Mouse (Mus musculus) brain, embryonic 14.5 days (tissue): ENCODE data around the gene Rtn4r. TPM values are rescaled to one million over a fixed set of nuclear protein-coding genes. Genes with fewer than 3 reads are reported as not detected.

Source experiments
- DNase-seq: peaks from one replicate; pipeline ENCODE4 v3.0.0-alpha.2; 2011; ENCODE audit warnings: low read depth
- CTCF ChIP-seq: fragments of 200-500 bp; IDR thresholded peaks from 2 replicates; pipeline ENCODE4 v1.5.1; 2012; ENCODE audit warnings: inconsistent platforms, mild to moderate bottlenecking, moderate library complexity, borderline replicate concordance; ENCODE audit not compliant: insufficient read depth, insufficient read length; ENCODE audit errors: extremely low read depth
- POLR2A ChIP-seq: fragments of 200-500 bp; IDR thresholded peaks from 2 replicates; pipeline ENCODE4 v1.6.1; 2012; ENCODE audit warnings: mild to moderate bottlenecking, inconsistent platforms, borderline replicate concordance; ENCODE audit not compliant: poor library complexity, insufficient read depth, insufficient read length, severe bottlenecking; ENCODE audit errors: extremely low read depth
- polyA plus RNA-seq: library from polyadenylated mRNA; depleted of rRNA; stranded (reverse); fragments of >200 nt; gene quantifications from 2 replicates; pipeline ENCODE4 v1.2.3, GENCODE M21; 2012

The Rtn4r gene
- polyA plus RNA-seq, 1 experiment, result 50.3 TPM

- DNase-seq, result no peak
- no peak for TF ChIP-seq CTCF
- no peak for TF ChIP-seq POLR2A
Observed at GRCm38 (mm10) chr16:18166613-18167190, 39.3 kb downstream of the Rtn4r start.

GRCm38 (mm10) chr16:18169156-18169555 is 41.7 kb downstream of the Rtn4r start:
- TF ChIP-seq POLR2A (no peak), CTCF (no peak)
- no peak for DNase-seq

GRCm38 (mm10) chr16:18169776-18170175 is 42.3 kb downstream of the Rtn4r start:
- TF ChIP-seq POLR2A (no peak), CTCF (no peak)

GRCm38 (mm10) chr16:18172266-18172855 is 44.9 kb downstream of the Rtn4r start:
- peak; percentile 85 for DNase-seq
- TF ChIP-seq CTCF, result peak; percentile 92
- no peak for TF ChIP-seq POLR2A

More at GRCm38 (mm10) chr16:18169776-18170175, 42.3 kb downstream of the Rtn4r start:
- no peak for DNase-seq

GRCm38 (mm10) chr16:18173231-18173630 is 45.8 kb downstream of the Rtn4r start:
- DNase-seq, result no peak
- TF ChIP-seq POLR2A (no peak), CTCF (no peak)

GRCm38 (mm10) chr16:18173788-18174187 is 46.3 kb downstream of the Rtn4r start:
- DNase-seq, result no peak
- TF ChIP-seq POLR2A (no peak), CTCF (no peak)

- DNase-seq, result no peak
- TF ChIP-seq CTCF, result no peak
- TF ChIP-seq POLR2A, result no peak
Observed at GRCm38 (mm10) chr16:18175817-18176541, 48.5 kb downstream of the Rtn4r start.

- TF ChIP-seq CTCF, result 0 out of 2 replicates have a peak, but pooled peaks have one; percentile 15
- TF ChIP-seq POLR2A, result no peak
- DNase-seq, result no peak
Observed at GRCm38 (mm10) chr16:18176758-18177157, 49.3 kb downstream of the Rtn4r start.

GRCm38 (mm10) chr16:18179591-18179990 is 52.1 kb downstream of the Rtn4r start:
- TF ChIP-seq CTCF (no peak), POLR2A (no peak)
- DNase-seq, result no peak

GRCm38 (mm10) chr16:18181398-18181797 is 54.0 kb downstream of the Rtn4r start:
- no peak for DNase-seq
- TF ChIP-seq CTCF (no peak), POLR2A (no peak)

- TF ChIP-seq CTCF, result no peak
- no peak for TF ChIP-seq POLR2A
Observed at GRCm38 (mm10) chr16:18182766-18183165, 55.3 kb downstream of the Rtn4r start.

GRCm38 (mm10) chr16:18185715-18186449 is 58.4 kb downstream of the Rtn4r start:
- no peak for TF ChIP-seq POLR2A
- no peak for TF ChIP-seq CTCF

More at GRCm38 (mm10) chr16:18182766-18183165, 55.3 kb downstream of the Rtn4r start:
- no peak for DNase-seq

GRCm38 (mm10) chr16:18186798-18187197 is 59.4 kb downstream of the Rtn4r start:
- TF ChIP-seq CTCF, result no peak
- no peak for TF ChIP-seq POLR2A
- DNase-seq, result no peak

More at GRCm38 (mm10) chr16:18185715-18186449, 58.4 kb downstream of the Rtn4r start:
- no peak for DNase-seq
